Mouse (Mus musculus) splenic B cell, adult 2 months (primary cell): Measurements from ENCODE around the gene Tpcn2.

Source experiments
- DNase-seq: peaks from one replicate; pipeline ENCODE4 v3.0.0-alpha.2; 2011; ENCODE audit warnings: low read depth, low spot score
- H3K27me3 ChIP-seq: 2 replicates; pipeline ENCODE4 v1.6.1; 2012; ENCODE audit warnings: mild to moderate bottlenecking, low read length, moderate library complexity, mixed read lengths; ENCODE audit not compliant: control insufficient read depth, poor library complexity, insufficient read depth, severe bottlenecking
- H3K36me3 ChIP-seq: 2 replicates; pipeline ENCODE4 v1.6.1; 2012; ENCODE audit warnings: mild to moderate bottlenecking, low read length, moderate library complexity, mixed read lengths; ENCODE audit not compliant: control insufficient read depth, poor library complexity, insufficient read depth, severe bottlenecking

Tpcn2 gene

DNA sequence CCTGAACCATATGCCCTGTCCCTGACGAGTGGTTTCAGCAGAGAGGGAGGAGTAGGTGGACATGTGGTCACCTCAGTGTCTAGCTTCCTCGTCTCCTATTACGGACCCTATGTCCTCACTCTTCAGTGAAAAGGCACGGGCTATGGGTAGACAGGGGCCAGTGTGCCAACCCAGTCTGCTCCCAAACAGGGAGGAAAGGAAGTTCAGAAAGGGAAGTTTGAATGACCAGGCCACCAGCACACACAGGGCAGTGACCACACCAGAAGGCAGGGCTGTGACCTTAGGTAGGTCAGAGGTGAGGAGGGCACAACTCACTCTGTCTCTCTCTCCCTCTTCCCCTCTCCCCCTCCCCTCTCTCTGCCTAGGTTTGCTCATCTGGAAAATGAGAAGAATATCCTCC lies 770 bp downstream of the Tpcn2 start:
- H3K36me3 ChIP-seq, result peaks cover 1% of the 10 kb centered on the region; the same call in 1 of the 2 replicates

DNA sequence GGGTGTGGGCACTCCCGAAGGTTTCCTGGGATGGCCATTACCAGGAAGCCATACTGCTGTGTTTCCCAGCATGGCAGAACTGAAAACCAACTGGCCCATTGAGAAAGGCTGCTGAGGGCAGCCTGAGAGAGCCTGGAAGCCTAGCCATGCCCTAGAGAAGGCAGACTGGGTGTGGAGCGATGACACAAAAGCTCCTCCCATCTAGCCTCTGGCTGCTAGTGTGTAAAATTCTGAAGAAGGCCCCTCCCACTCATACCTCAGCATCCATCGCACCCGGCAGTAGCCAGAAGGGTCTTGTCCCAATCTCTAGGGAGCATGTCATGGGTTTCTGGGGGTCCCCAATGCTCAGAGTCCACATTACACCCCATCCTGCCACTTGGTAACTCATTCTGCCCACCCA lies 2.4 kb downstream of the Tpcn2 start:
- no peak for DNase-seq
- no peaks in the 10 kb centered on the region for H3K27me3 ChIP-seq

More for the DNA sequence above, 770 bp downstream of the Tpcn2 start:
- no peaks in the 10 kb centered on the region for H3K27me3 ChIP-seq
- DNase-seq, result peak; percentile 7

DNA sequence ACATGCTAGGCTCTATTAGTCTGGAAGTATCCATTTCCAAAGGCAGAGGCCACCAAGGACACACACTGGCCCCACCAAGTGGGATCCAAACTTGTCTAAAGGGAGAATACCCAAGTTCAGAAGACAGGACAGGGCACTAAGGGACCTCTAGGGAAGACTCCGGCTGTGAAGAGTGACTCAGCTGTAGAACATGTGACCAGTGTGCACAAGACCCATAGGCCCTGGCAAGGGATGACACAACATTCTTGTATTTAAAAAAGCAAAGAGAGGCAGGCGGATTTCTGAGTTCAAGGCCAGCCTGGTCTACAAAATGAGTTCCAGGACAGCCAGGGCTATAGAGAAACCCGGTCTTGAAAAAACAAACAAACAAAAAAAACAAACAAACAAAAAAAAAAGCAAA lies 8.3 kb downstream of the Tpcn2 start:
- Histone ChIP-seq H3K27me3 (no peaks in the 10 kb centered on the region), H3K36me3 (peaks cover 4% of the 10 kb centered on the region)
- DNase-seq, result no peak

More for the DNA sequence above, 2.4 kb downstream of the Tpcn2 start:
- H3K36me3 ChIP-seq, result peaks cover 3% of the 10 kb centered on the region

DNA sequence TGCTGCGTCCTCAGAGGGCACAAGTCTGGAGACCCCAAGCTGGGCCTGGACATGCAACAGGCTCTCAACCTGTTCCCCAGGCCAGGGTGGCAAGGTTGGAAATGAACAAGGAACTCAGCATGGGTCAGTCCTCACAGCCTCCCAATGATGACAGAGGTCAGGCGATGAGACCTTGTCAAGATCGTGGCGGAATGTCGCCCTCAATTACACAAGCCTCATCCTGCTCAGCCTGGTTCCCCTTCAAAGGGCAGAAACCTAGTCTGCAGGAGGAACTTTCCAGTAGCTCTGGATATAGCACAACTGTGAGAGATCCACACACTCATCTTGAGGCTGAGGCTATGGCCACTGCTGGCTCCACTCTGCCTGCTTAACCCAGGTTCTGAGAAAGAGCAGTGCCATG lies 12.9 kb downstream of the Tpcn2 start:
- DNase-seq, result no peak
- peaks cover 5% of the 10 kb centered on the region; the same call in 1 of the 2 replicates for H3K36me3 ChIP-seq
- H3K27me3 ChIP-seq, result no peaks in the 10 kb centered on the region

DNA sequence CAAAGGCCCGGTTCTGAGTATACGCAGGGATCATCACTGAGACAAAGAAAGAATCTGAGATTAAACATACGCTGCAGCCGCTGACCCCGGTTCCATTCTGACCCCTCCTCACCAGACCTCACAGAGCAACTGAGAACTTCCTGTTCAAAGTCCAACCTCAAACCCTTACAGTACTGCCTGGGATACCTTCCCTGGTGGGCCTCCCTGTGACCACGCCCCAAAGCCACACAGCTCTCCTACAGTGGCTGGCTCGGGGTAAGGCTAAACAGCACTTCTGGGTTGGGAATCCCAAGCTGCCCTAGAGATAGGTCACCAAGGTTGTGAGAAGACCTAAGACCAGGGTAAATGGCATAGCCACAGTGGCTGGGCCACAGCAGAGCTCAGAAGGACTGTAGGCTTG lies 14.9 kb downstream of the Tpcn2 start:
- DNase-seq, result no peak
- Histone ChIP-seq H3K36me3 (peaks cover 5% of the 10 kb centered on the region; the same call in 1 of the 2 replicates), H3K27me3 (no peaks in the 10 kb centered on the region)

DNA sequence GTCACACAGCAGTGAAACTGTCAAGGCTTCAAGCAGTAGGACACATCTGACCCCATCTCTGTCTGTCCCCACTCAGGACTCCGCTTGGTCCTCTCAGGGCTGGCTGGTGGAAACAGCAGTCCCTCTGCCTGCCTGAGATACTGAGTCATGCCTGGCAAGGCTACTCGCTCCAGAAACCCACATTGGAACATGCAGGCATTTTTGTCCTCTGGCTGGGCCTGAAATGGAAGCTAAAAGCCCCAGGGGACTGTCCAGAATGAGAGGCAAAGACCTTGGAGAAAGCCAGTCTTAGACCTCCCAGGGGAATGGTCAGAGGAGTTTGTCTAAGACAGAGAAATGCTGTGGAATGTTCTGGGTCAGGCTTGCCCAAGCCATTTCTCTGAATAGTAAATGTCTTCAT lies 17.8 kb downstream of the Tpcn2 start:
- no peak for DNase-seq
- Histone ChIP-seq H3K36me3 (peaks cover 5% of the 10 kb centered on the region; the same call in 1 of the 2 replicates), H3K27me3 (no peaks in the 10 kb centered on the region)

DNA sequence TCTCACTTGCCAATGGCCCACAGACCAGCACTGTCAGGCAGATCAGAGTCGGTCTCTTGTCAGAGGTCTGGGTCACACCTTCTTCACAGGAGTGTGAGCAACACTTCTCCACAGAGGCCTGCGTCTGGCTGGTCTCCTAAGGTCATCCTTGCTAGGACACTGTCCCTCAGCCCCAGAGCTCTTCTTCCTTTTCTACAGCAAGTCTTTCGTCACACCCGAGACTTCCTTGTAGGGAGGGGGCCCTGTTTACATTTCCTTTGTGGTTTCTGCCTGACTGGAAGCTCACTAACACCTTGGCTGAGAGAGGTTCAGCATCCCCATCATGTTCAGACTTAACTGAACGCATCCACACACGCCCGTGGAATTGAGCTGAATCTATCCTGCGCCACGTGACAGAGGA lies 19.6 kb downstream of the Tpcn2 start:
- no peak for DNase-seq
- Histone ChIP-seq H3K36me3 (0 out of 2 replicates have a peak, but pooled peaks cover 2% of the 10 kb centered on the region), H3K27me3 (no peaks in the 10 kb centered on the region)

DNA sequence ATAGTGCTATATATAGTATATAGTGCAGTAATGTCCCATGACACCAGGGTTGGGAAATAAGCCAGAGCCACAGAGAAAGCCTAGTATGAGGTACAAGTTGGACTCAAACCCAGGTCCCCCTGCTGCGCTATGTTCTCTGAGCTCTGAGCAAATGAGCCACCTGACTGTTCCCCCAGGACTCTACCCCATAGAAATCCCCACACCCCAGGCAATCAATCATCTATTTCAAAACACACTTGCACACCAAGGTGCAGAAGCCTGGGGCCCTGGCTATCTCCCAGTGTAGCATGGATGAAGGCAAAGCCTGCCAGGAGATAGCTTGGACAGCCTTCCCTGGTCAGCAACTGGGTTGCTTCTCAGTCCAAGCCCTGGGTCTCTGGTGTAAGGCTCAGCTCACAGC lies 27.7 kb downstream of the Tpcn2 start:
- no peak for DNase-seq
- no peaks in the 10 kb centered on the region for H3K27me3 ChIP-seq
- no peaks in the 10 kb centered on the region for H3K36me3 ChIP-seq

DNA sequence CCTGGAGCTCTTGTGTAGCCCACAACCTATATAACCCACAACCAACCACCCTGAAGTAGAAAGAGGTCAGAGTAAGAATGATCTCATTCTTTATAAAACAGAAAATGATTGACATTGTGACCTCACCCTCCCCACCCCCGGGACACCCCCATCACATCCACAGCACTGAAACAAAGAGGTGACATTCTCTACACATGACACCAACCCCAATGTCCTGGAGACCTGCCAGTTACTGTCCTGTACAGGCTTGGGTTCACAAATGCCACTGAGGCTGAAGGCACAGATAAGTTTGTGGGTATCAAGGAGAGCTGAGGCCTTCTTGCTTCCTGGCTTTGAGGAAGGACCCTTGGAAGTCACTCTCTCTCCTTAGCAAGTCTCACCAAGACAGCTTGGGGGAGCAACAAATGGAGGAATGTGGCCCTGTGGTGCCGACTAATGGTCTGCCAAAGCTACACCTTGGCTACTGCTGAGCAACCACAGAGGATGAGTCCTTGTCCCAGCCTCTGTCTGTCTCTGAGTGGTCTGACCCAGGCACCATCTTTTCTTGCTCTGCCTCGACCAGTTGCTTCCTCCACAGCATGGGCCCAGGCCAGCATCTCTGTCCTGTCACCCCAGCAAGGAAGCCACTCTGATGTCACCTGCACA lies 29.7 kb downstream of the Tpcn2 start:
- Histone ChIP-seq H3K36me3 (no peaks in the 10 kb centered on the region), H3K27me3 (no peaks in the 10 kb centered on the region)
- DNase-seq, result no peak

DNA sequence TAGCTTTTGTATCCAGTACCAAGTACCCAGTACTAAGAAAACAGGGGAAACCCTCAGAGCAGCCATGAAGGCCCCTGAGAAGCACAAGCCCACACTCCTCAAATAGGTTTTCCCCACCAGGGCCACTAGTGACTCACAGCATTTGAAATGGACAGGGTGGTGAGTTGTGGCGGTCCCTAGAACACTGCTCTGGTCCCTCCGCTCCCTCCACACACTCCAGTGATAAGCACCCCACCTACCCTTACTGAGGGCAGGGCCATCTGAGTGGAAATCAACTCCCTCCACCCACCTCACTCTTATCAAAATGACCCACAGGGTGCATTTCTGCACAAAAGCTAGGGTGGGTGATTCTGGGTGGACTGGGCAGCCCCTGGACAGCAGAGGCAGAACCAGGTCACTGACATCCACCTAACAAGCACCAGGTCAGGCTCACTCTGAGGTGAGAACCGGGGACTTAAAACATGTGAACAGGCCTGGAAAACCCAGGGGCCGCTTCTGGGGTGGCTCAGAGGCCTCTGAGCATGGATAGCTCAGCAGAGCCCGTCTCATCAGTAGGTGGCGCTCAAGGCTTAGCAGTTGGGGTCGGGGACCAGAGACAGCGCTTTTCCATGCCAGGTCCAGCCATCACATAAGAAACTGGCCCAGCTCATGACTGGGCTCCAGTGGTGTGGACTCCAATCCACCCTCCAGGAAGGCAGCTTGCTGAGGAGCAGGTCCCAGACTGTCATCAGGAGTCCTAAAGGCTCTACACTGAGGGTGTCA lies 30.9 kb downstream of the Tpcn2 start:
- H3K36me3 ChIP-seq, result no peaks in the 10 kb centered on the region
- peak; percentile 69 for DNase-seq
- H3K27me3 ChIP-seq, result no peaks in the 10 kb centered on the region

DNA sequence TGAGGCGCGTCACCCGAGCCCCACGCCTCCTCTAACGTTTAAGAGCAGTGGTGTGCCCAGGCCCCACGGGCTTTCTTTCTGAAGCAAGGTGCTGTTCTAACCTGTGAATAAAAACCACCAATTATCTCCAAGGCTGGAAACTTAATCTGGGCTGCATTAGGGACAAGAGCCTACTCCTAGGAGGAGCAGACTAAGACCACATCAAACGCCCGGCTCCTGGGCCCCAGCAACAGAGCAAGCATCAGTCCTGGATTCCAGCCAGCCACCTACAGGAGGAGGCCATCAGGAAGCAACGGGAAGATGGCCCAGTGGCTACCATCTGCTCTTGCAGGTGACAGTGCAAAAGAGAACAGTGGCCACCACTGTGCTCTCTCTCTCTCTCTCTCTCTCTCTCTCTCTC lies 33.6 kb downstream of the Tpcn2 start:
- no peak for DNase-seq
- Histone ChIP-seq H3K27me3 (no peaks in the 10 kb centered on the region), H3K36me3 (no peaks in the 10 kb centered on the region)

DNA sequence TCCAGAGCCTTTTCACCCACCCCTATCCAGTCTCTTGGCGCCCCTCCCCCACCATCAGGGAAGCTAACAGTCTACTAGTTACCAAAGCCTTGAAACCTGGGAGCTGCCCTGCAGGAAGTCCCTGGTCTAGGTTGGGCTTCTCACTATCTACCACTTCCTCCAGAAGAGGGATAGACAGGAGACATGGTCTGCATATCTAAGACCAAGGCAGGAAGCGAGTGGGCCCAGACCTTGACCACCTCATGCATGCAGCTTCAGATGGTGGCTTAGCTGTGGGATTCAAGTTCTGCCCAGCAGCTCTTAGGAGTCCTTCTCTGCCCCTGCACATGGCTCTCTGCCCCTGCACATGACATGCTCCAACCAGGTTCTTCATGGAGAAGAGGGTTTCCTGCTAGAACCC lies 34.9 kb downstream of the Tpcn2 start:
- Histone ChIP-seq H3K36me3 (no peaks in the 10 kb centered on the region), H3K27me3 (no peaks in the 10 kb centered on the region)
- DNase-seq, result no peak

DNA sequence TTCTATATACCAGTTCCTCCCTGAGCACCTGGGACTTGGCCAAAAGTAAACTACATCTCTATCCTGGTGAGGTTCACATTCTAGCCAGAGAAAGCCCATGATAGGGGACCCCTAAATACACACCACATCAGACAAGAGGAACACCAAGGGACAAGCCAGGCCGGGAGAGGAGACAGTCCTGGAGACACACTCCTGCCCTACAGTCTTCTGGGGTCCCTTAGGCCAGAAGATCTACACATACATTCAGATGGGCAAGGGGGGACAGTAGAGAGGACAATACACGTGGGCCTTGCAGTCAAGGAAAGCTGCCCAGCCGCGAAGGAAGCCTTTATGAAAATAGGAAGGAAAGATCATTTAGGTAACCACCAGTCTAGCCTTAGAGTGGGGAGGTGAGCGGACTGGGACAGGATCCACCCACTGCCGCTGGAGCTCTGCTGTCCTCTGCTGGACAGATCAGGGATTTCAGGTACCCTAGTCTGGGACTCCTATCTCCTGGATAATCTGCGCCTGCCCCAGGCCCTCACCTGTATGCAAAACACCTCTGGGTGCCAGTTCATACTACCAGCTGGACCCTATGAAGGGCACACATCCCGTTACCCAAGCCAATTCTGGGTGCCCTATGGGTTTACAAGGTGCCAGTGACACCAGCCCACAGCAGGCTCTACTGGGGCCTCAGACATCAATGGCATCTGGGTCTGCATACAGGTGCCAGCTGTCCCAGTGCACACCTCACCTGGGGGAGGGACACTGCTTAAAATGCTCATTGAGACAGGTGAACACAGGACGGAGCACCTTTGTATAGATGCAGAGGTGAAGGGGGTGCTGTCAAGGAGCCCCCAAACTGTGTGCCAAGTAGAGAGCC lies 40.7 kb downstream of the Tpcn2 start:
- Histone ChIP-seq H3K27me3 (no peaks in the 10 kb centered on the region), H3K36me3 (no peaks in the 10 kb centered on the region)
- DNase-seq, result peak; percentile 77

DNA sequence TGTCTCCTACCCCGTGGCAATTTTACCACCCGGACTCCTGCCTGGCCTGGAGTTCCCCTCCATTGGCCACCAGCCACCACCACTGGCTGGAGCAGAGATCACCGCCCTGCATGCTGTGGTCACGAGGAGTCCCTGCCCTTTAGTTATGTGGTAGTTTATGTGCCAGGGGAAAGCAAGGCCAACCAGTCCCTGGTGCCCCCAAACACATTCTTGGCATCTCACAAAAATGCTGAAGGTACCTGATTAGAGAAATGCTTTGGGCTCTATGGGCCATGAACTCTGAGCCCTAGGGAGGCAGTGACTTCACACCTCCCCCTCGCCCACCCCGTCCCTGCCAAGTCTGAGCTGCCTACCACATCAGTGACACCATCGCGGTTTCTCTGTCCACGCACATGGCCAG lies 41.8 kb downstream of the Tpcn2 start:
- DNase-seq, result no peak
- H3K36me3 ChIP-seq, result no peaks in the 10 kb centered on the region
- no peaks in the 10 kb centered on the region for H3K27me3 ChIP-seq

DNA sequence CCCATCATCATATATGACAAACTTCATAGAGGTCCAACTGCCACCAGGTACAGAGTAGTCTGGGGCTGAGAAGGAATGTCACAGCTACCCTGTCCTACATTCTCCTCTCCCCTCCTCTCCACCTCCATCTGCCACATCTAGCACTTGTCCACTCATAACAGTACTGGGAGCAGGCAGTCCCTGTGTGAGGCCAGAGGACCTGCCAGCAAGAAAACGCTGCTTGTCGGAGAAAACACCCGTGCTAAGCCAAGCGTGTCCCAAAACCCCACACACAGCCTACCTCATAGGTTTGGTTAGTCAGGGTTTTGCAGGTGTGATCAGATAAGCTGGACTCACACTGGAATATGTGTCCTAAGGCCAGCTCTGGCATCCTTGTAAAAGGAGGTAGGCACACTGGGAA lies 42.9 kb downstream of the Tpcn2 start:
- no peak for DNase-seq
- no peaks in the 10 kb centered on the region for H3K27me3 ChIP-seq

More for the DNA sequence above, 42.9 kb downstream of the Tpcn2 start:
- H3K36me3 ChIP-seq, result no peaks in the 10 kb centered on the region
